Mouse (Mus musculus): ENCODE data around the gene Lcn6.
A peak's percentile ranks its signal among the peaks of the same experiment; 100 is the strongest.
"Not testable (repeated sequence)": the region's sequence is repeated elsewhere in the genome, so short reads cannot be mapped to it uniquely, and the experiment has no call there.

Gene Lcn6

DNA sequence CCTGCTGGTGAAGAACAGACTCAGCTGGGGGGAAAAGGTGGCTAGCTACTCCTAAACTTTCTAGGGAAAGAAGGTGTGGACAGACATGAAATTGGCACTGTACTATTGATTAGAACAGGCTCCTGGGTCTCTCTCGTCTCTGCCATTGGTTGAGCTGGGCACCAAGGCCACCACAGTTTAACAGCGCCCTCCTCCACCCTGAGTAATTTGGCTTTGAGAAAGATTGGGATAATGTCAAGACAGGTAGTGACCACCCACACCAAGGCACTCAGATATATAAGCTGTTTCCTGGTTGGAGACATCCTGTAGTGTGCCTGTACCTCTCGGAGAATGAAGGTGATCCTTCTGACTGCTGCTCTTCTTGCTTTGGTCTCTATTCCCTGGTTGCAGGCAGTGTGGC, at the start of gene Lcn6:
TSS of gene Lcn6 (plus strand) at position 301 of the 400 bp plus-strand sequence.
- DNase-seq, result no peak

DNA sequence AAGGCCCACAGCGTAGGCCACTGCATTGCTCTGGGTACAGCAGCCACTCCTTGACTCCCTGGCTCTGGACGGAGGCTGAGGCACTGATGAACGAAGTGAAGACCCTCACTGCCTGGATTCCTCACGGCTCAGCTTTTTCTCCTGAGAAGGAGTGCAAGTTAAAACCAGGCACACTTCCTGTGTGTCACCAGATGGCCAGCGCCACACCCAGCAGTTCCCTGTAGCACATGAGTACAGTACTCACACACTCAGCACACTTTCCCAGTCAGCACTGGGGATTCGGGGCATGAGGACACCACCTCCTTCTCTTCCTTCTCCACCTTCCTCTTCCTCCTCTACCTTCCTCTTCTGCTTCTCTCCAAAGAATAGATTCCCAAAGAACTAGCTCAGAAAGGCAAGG, 48.8 kb upstream of the Lcn6 start, which contains the start of gene Fcna:
TSS of gene Fcna (minus strand) at position 220 of the 400 bp plus-strand sequence.
- DNase-seq, result no peak

DNA sequence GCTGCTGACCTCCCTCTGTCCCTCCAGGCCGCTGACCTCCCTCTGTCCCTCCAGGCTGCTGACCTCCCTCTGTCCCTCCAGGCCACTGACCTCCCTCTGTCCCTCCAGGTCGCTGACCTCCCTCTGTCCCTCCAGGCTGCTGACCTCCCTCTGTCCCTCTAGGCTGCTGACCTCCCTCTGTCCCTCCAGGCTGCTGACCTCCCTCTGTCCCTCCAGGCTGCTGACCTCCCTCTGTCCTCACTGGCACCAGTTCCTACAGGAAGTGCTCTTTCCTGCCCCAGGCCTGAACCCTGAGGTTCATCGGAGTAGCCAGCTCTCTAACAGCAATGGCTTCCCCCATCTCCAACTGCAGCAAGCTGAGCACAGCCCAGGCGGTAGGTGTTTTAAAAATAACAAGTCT, 47.8 kb upstream of the Lcn6 start:
- DNase-seq, result no peak

DNA sequence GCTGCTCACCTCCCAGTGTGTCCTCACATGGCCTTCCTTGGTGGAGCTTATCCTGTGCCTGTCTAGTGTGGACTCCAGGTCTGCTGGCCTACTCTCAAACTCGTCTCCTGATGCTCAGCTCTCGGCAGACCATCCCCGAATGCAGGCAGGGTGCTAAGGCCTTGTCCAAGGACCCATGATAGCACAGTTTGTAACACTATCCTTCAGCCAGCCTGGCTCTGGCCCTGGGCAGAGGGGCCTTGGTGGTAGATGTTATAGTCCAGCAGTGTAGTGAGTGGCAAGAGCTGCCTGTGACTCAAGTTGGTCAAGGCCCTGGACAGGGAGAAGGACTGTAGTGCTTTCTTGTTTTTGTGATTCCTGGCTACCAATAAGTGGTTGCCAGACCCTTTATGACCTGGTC, 43.0 kb upstream of the Lcn6 start:
- no peak for DNase-seq

GRCm38 (mm10) chr2:25634046-25634445, 42.5 kb upstream of the Lcn6 start:
- DNase-seq, result no peak

GRCm38 (mm10) chr2:25639890-25640289, 36.7 kb upstream of the Lcn6 start:
- no peak for DNase-seq

DNA sequence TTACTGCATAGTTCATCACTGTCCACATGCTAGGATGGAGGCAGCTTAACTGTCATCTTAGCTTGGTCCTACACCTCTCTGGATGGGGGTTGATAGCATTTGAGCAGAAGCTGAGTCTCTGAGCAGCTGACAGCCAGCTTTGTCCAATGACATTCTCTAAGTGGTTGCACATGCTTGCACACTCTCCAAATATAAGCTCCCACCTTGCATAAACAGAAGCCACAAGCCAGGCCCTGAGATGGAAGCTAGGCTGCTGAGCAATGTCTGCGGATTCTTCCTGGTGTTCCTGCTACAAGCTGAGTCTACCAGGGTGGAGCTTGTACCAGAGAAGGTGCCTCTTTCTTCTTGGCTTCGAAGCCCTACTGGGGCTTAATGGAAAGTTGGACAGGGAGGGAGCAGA, 23.7 kb upstream of the Lcn6 start, which contains the start of gene Lcn8:
TSS of gene Lcn8 (plus strand) at position 219 of the 400 bp plus-strand sequence.
- DNase-seq, result no peak

- DNase-seq, result no peak
These were observed 22.1 kb upstream of the Lcn6 start for GRCm38 (mm10) chr2:25654502-25654901.

GRCm38 (mm10) chr2:25656691-25657090, 19.9 kb upstream of the Lcn6 start:
- DNase-seq, result no peak

GRCm38 (mm10) chr2:25657246-25657645, 19.3 kb upstream of the Lcn6 start:
- no peak for DNase-seq

GRCm38 (mm10) chr2:25657652-25658051, 18.9 kb upstream of the Lcn6 start, which contains the start of gene Lcn5:
TSS of gene Lcn5 (plus strand) at chr2:25657952.
- DNase-seq, result no peak

DNA sequence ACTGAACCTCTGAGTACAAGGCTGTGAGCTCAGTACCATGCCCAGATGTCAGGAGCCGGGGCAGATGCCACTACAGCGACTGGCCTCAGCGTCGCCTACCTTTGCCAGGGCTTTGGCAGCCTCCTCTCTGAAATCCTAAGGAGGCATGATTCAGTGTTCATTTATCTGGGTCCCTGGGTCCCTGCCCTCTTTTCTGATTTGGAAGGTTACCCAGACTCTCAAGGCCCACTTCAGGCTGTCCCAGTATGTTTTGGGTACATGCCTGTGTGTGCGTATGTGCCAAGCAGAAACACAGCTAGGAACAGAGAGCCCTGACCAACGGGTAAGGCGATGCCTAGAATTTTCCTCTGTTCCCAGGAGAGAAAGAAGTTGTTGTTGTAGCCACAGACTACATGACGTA, 16.3 kb upstream of the Lcn6 start:
- no peak for DNase-seq

DNA sequence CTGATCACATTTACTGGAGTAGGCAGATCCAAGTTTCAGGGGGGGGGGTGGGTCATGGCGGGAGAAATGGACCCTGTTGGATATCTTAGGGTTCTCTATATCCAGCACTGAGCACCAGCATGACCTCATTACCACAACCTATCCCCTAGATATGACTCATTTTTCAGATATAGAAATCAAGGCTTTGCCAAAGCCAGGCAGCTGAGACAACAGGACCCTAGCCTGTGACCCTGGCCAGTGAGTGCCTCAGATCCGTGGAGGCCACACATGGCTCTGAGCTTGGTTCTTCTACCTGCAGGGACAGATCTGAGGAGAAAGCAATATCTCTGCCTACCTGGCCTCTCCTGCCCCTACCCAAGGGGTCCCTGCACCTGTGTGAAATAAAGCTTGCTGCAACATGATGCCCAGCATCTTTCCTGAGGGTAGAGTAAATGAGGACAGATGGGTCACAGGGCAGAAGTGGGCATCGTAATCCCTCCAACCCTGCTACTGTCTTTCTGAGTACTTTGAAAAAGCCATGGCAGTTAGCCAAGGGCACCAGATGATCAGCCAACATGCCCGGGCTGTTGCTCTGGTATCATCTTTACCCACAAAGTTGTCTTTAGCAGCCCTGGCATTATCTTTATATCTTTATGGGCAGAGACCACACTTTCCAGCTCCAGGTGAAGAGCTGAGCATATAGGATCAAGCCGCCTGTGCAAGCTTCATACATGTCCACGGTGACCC, 15.2 kb upstream of the Lcn6 start:
- DNase-seq, result no peak

DNA sequence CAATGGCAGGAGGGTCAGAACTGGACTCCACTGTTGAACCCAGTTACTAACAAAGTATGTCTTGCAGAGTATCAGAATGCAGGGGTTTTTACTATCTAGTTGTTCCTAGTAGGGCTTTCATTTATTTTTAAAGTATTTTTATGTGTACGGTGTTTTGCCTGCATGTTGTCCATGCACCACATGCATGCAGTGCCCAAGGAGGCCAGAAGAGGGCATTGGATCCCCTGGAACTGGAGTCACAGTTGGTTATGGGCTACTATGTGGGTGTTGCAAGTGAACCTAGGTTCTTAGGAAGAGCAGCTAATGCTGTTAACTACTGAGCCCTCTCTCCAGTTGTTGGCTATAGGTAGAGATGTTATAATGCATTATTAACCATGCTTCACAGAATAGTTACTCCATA, 13.1 kb upstream of the Lcn6 start:
- peak in 1 of 2 experiments; percentile 44 for DNase-seq

DNA sequence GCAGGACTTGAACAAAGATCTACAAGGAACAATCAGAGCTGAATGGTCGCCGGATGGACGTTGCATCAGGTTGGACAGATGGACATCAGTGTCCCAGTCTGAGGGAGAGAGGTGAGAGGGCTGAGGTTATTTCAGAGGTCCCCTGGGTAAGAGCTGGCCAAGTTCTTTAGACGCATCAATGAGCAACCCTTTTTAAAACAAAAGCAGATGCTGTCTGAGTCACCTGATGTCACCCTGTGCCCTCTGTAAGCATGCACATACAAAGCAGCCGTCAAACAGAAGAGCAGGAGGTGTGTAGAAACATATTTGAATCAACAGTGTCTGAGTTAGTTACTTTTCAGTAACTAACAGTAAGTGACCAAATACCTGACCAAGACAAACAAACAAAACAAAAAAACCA, 12.5 kb upstream of the Lcn6 start:
- DNase-seq, result no peak

DNA sequence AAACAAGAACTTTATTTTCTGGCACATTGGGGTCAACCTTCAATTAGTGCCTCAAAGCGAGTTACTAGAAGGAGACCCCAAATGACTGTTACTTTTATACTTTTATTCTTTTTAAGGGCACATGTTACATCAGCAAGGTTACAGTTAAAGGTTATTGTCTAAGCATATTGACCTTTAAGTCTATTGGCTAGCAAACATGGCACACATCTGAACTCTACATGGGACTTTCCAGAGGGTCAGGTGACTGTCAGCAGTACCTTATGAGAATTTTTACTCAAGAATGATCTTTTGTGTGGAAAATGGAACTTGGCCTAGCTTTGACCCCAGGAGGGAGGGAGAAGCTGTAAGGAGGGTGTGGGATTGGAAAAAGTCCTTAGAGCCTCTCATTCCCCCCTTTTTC, 10.1 kb upstream of the Lcn6 start:
- DNase-seq, result no peak

DNA sequence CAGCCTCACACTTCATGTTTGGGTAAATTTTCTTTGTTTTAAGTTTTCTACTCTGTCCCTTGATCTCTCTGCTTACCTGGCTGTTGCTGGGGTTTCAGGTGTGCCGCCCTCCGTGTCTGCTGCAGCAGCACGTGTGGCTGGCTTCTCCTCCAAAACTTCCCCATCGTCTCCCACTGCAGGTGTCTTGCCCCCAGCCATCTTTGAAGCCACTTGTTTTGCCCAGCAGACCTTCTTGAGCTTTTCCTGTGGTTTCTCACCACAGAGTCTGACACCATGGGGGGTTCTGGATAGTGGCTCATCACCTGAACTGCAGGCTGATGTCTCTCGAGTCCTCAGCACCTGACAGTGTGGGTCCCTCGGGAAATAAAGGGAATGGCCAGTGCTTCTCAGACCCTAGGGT, 3.0 kb downstream of the Lcn6 start:
- peak; percentile 43 to 73 for DNase-seq

DNA sequence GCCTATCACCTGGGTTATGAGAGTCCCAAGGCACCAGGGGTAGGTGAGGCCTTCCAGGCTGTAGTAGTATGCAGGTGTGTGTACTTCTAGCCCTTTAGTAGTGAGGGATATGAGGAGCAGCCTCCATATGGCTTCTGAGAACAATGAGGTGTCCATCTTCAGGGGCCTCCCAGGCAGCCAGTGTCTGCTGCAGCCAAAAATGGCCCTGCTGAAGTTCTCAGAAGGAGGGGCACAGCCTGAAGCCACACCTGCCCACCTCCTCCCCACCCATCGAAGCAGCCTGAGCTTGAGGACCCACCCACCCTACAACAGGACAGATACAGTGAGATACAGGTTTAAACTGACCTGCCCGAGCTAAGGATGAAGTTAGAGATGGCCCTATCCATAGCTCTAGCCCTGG, 5.8 kb downstream of the Lcn6 start, which contains the start of gene Lcn10:
TSS of gene Lcn10 (plus strand) at position 301 of the 400 bp plus-strand sequence.
- DNase-seq, result no peak

DNA sequence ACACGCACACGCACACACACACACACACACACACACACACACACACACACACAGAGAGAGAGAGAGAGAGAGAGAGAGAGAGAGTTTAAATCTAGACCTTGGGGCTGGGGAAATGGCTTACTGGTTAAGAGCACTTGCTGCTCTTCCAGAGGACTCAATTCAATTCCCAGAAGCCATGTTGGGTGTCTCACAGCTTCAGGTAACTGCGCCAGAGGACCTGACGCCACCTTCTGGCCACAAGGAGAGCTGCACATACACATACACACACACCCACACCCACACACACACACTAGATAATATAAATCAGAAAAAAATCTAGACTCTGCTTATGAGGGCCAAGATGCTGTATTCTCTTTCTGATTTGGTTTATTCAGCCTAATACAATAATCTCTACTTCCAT, 10.4 kb downstream of the Lcn6 start:
- no peak for DNase-seq

DNA sequence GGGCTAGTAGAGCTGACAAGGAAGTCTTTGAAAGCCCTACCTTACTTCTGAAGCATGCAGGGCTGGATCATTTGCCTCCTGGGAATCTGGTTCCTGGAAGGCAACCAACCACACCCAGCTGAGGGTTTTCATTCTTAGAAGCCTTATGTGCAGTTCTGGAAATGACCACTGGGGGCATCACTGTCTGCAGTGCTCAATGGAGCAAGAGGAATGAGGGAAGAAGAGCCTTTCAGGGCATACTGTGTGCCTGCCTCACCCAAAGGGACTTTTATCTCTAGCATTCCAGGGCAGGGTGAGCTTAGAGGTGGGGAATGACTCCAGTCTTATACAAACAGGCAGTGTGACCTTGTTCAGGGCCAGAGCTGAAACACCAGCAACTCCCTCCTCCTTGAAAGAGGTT, 18.0 kb downstream of the Lcn6 start:
- DNase-seq, result peak in 1 of 2 experiments; percentile 21

DNA sequence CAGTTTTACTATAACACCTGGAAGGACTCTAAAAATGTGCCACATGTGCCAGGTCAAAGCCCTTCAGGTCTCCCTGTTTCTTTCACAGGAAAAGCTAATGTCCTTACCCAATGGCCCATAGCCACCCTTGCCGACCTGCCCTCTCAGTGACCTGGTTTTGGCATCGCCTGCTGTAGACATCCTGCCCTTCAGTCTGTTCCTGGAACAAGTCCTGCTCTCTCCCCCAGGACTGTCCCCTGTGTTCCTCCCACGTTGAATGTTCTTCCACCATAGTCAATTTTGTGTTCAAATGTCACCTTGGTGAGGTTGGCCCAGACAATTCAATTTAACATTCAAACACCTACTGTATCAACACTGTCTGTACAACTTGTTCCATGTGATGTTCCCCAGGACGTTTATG, 20.4 kb downstream of the Lcn6 start:
- DNase-seq, result no peak

- DNase-seq, result no peak
These were observed 22.1 kb downstream of the Lcn6 start for GRCm38 (mm10) chr2:25698696-25699095.

DNA sequence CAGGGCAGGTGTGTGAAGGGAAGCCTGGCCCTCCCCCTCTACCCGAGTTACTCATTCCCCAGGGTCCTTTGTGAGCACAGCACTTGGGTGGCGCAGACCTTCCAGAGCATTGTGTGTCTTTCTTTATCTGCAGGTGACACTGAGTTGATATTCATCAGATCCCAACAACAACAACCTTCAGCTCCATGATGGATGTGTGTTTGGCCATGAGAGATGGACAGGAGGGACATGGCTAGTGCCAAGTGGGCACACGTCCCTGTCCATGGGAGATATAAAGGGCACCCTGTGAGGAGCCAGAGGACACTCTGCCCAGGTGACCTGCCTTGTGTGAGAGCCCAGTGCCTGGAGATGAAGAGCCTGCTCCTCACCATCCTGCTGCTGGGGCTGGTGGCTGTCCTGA, 23.2 kb downstream of the Lcn6 start, which contains the start of gene Obp2a:
TSS of gene Obp2a (plus strand) at position 301 of the 400 bp plus-strand sequence.
- DNase-seq, result not testable (repeated sequence)

DNA sequence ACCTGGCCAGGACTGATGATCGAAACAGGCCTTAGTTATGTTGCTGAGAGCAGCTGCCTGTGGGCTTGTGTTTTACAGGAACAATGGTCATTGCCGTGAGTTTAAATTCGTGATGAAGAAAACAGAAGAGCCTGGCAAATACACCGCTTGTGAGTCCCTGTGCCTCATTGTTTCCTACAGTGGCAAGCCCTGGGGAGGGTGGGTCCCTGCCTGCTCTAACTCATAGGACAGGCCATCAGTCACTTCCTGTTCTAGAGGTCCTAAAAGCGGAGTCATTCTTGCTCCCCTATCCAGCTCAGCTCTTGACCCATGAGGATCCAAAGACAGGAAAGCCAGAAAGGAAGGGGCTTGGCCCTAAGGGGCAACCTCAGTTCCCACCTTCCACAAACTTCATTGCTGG, 24.4 kb downstream of the Lcn6 start:
- DNase-seq, result no peak

DNA sequence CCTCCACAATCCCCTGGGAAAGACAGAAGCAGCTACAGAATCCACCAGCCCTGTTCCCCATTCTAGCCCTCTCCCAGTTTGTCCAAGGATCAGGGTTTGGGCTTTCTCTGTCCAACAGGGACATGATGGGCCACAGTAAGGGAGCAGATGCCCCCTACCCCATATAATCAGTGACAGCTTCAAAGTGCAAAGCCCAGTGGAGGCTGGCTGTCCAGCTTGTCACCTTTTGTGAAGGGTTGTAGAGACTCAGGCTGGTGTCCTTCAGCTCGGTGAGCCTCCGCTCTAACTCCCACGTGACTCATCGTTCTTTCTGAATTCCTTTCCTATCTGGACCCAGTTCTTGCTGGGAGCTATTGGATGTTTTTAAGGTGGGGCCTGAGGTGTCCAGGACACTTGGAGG, 27.1 kb downstream of the Lcn6 start:
- DNase-seq, result no peak
